Mouse (Mus musculus) forebrain, postnatal 0 days (tissue): ENCODE data around the gene Birc3. TPM values are rescaled to one million over a fixed set of nuclear protein-coding genes. Genes with fewer than 3 reads are reported as not detected.
A peak's percentile ranks its signal among the peaks of the same experiment; 100 is the strongest.

Source experiments
- ATAC-seq: fragments of 200-750 bp; cut with Nextera tagmentation; 2 replicates; pipeline ENCODE4 v1.8.0; 2017; ENCODE audit warnings: mild to moderate bottlenecking, moderate library complexity
- DNase-seq: peaks from one replicate; pipeline ENCODE4 v3.0.0-alpha.2; 2015
- H3K27ac ChIP-seq: fragments of 300-500 bp; sonication (generic); 2 replicates; pipeline ENCODE4 v1.5.1; 2014; ENCODE audit warnings: low read depth, mild to moderate bottlenecking, antibody characterized with exemption, low read length, moderate library complexity, mixed read lengths
- H3K27me3 ChIP-seq: fragments of 300-500 bp; sonication (generic); 2 replicates; pipeline ENCODE4 v1.6.1; 2014; ENCODE audit warnings: mild to moderate bottlenecking, low read length, mixed read lengths; ENCODE audit not compliant: insufficient read depth
- H3K36me3 ChIP-seq: fragments of 300-500 bp; sonication (generic); 2 replicates; pipeline ENCODE4 v1.6.1; 2014; ENCODE audit warnings: mild to moderate bottlenecking, moderate library complexity; ENCODE audit not compliant: insufficient read depth
- H3K4me1 ChIP-seq: fragments of 300-500 bp; sonication (generic); 2 replicates; pipeline ENCODE4 v1.6.1; 2014; ENCODE audit warnings: antibody characterized with exemption; ENCODE audit not compliant: insufficient read depth
- H3K4me2 ChIP-seq: fragments of 300-500 bp; sonication (generic); 2 replicates; pipeline ENCODE4 v1.6.1; 2014; ENCODE audit warnings: low read depth, mild to moderate bottlenecking, moderate library complexity
- H3K4me3 ChIP-seq: fragments of 300-500 bp; sonication (generic); 2 replicates; pipeline ENCODE4 v1.5.1; 2014; ENCODE audit warnings: low read depth, low read length, mixed read lengths
- H3K9ac ChIP-seq: fragments of 300-500 bp; sonication (generic); 2 replicates; pipeline ENCODE4 v1.6.1; 2014; ENCODE audit warnings: mild to moderate bottlenecking
- H3K9me3 ChIP-seq: fragments of 300-500 bp; sonication (generic); 2 replicates; pipeline ENCODE4 v1.6.1; 2016; ENCODE audit warnings: low read length
- CTCF ChIP-seq: sonication (generic); IDR thresholded peaks from 2 replicates; pipeline ENCODE4 v1.5.1; 2016; ENCODE audit warnings: antibody characterized with exemption, control low read depth, low read depth
- whole genome bisulfite sequencing: fragments of 180-500 bp; shearing (Covaris S2); extraction: QIAGEN DNeasy Blood & Tissue Kit; methylation state at CpG from one replicate; pipeline ENCODE4 v1.1.7; 2014; 5-methylcytosine and 5-hydroxymethylcytosine counted together
- polyA plus RNA-seq: library from polyadenylated mRNA; unstranded; fragments of >200 nt; fragmentation: Nextera tagmentation; extraction: Ambion mirVana; gene quantifications from 2 replicates; pipeline ENCODE4 v1.2.1, GENCODE M21; 2015
- total RNA-seq: library from RNA; depleted of rRNA; stranded (reverse); fragments of >200 nt; gene quantifications from 2 replicates; pipeline ENCODE4 v1.2.3, GENCODE M21; 2014

Gene Birc3
- total and polyA plus RNA-seq, 2 experiments from 2014 or later: 0.90 to 2.5 TPM

GRCm38 (mm10) chr9:7836905-7837805 lies 35.8 kb downstream of the Birc3 start, which contains the start of gene Birc2:
Gene Birc2, minus strand, starts transcription at chr9:7837064.
- under 1% methylated on average over 68 of the region's 68 CpGs for WGBS

GRCm38 (mm10) chr9:7836331-7836730 lies 36.7 kb downstream of the Birc3 start:
- peaks cover 9% of the 10 kb centered on the region; the same call in 1 of the 2 replicates for H3K4me1 ChIP-seq
- WGBS: under 1% methylated on average over 16 of the region's 16 CpGs
- DNase-seq: peak; percentile 67
- H3K27ac ChIP-seq: peak overlapping the region; percentile 97
- ATAC-seq: peak; percentile 8; the same call in 1 of the 2 replicates
- H3K4me2 ChIP-seq: peak overlapping the region; percentile 68
- H3K9me3 ChIP-seq: no peaks in the 10 kb centered on the region
- peak overlapping the region; percentile 75 for H3K9ac ChIP-seq
- peak overlapping the region; percentile 74 for H3K4me3 ChIP-seq
- H3K36me3 ChIP-seq: peaks cover 7% of the 10 kb centered on the region; the same call in 1 of the 2 replicates
- TF ChIP-seq CTCF: no peak
- H3K27me3 ChIP-seq: no peaks in the 10 kb centered on the region

More at GRCm38 (mm10) chr9:7836905-7837805, 35.8 kb downstream of the Birc3 start, which contains the start of gene Birc2:
- TF ChIP-seq CTCF: no peak
- DNase-seq: peak; percentile 99
- Histone ChIP-seq H3K4me2 (peak within 1 kb of the TSS; percentile 68), H3K27me3 (no peaks in the 10 kb centered on the region), H3K9me3 (no peaks in the 10 kb centered on the region), H3K4me3 (peak within 1 kb of the TSS; percentile 74), H3K9ac (peak within 1 kb of the TSS; percentile 75), H3K36me3 (peaks cover 7% of the 10 kb centered on the region; the same call in 1 of the 2 replicates), H3K27ac (peak within 1 kb of the TSS; percentile 97), H3K4me1 (peaks cover 7% of the 10 kb centered on the region; the same call in 1 of the 2 replicates)
- ATAC-seq: peak; percentile 98

GRCm38 (mm10) chr9:7835302-7835701 lies 37.7 kb downstream of the Birc3 start:
- H3K9me3 ChIP-seq: no peaks in the 10 kb centered on the region
- no peaks in the 10 kb centered on the region for H3K27me3 ChIP-seq
- H3K9ac ChIP-seq: no peak overlapping the region
- H3K36me3 ChIP-seq: peaks cover 7% of the 10 kb centered on the region; the same call in 1 of the 2 replicates
- WGBS: 81% methylated on average over 1 of the region's 1 CpGs
- H3K27ac ChIP-seq: no peak overlapping the region
- H3K4me3 ChIP-seq: no peak overlapping the region
- DNase-seq (no peak), ATAC-seq (no peak)
- no peak overlapping the region for H3K4me2 ChIP-seq
- no peak for TF ChIP-seq CTCF
- H3K4me1 ChIP-seq: peaks cover 9% of the 10 kb centered on the region; the same call in 1 of the 2 replicates

GRCm38 (mm10) chr9:7833421-7833820 lies 39.6 kb downstream of the Birc3 start:
- H3K9me3 ChIP-seq: no peaks in the 10 kb centered on the region
- no peak overlapping the region for H3K9ac ChIP-seq
- no peak for DNase-seq
- H3K4me3 ChIP-seq: no peak overlapping the region
- no peak for ATAC-seq
- 92% methylated on average over 6 of the region's 6 CpGs for WGBS
- H3K4me1 ChIP-seq: peaks cover 9% of the 10 kb centered on the region; the same call in 1 of the 2 replicates
- TF ChIP-seq CTCF: peak; percentile 19; the same call in 1 of the 2 replicates
- no peak overlapping the region for H3K27ac ChIP-seq
- no peaks in the 10 kb centered on the region for H3K27me3 ChIP-seq
- H3K36me3 ChIP-seq: peaks cover 7% of the 10 kb centered on the region; the same call in 1 of the 2 replicates
- no peak overlapping the region for H3K4me2 ChIP-seq

- Histone ChIP-seq H3K36me3 (peaks cover 10% of the 10 kb centered on the region; the same call in 1 of the 2 replicates), H3K4me1 (peaks cover 6% of the 10 kb centered on the region; the same call in 1 of the 2 replicates), H3K27me3 (no peaks in the 10 kb centered on the region), H3K9ac (no peak overlapping the region), H3K4me2 (0 out of 2 replicates have a peak overlapping the region, but pooled peaks have one; percentile 8), H3K4me3 (no peak overlapping the region), H3K9me3 (no peaks in the 10 kb centered on the region), H3K27ac (no peak overlapping the region)
- ATAC-seq: no peak
- WGBS: 89% methylated on average over 9 of the region's 9 CpGs
- no peak for TF ChIP-seq CTCF
- no peak for DNase-seq
These were observed 43.2 kb downstream of the Birc3 start for GRCm38 (mm10) chr9:7829531-7830528.

- no peak overlapping the region for H3K4me3 ChIP-seq
- DNase-seq (no peak), ATAC-seq (no peak)
- TF ChIP-seq CTCF: no peak
- no peak overlapping the region for H3K4me2 ChIP-seq
- H3K27me3 ChIP-seq: no peaks in the 10 kb centered on the region
- no peak overlapping the region for H3K27ac ChIP-seq
- H3K9ac ChIP-seq: no peak overlapping the region
- 91% methylated on average over 4 of the region's 4 CpGs for WGBS
- 0 out of 2 replicates have a peak, but pooled peaks cover 8% of the 10 kb centered on the region for H3K36me3 ChIP-seq
- no peaks in the 10 kb centered on the region for H3K9me3 ChIP-seq
- H3K4me1 ChIP-seq: peaks cover 5% of the 10 kb centered on the region; the same call in 1 of the 2 replicates
These were observed 44.3 kb downstream of the Birc3 start for GRCm38 (mm10) chr9:7828706-7829105.
